Mouse (Mus musculus) lung, embryonic 16.5 days (tissue): Measurements from ENCODE around the gene Acly. TPM values are rescaled to one million over a fixed set of nuclear protein-coding genes. Genes with fewer than 3 reads are reported as not detected.

Experiments used
- ATAC-seq: fragments of 200-750 bp; cut with Nextera tagmentation; 2 replicates; pipeline ENCODE4 v1.8.0; 2017; ENCODE audit warnings: low read depth, mild to moderate bottlenecking, moderate library complexity
- H3K27ac ChIP-seq: fragments of 300-500 bp; sonication (generic); 2 replicates; pipeline ENCODE4 v1.5.1; 2014; ENCODE audit warnings: mild to moderate bottlenecking, control low read depth, low read length
- H3K27me3 ChIP-seq: fragments of 300-500 bp; sonication (generic); 2 replicates; pipeline ENCODE4 v1.6.1; 2014; ENCODE audit warnings: low read depth, low read length, mixed read lengths; ENCODE audit not compliant: control insufficient read depth, insufficient read depth
- H3K36me3 ChIP-seq: fragments of 300-500 bp; sonication (generic); 2 replicates; pipeline ENCODE4 v1.6.1; 2014; ENCODE audit warnings: low read length; ENCODE audit not compliant: control insufficient read depth, insufficient read depth
- H3K4me1 ChIP-seq: fragments of 300-500 bp; sonication (generic); replicated peaks from 2 replicates; pipeline ENCODE4 v1.6.1; 2014; ENCODE audit warnings: low read length, mixed read lengths; ENCODE audit not compliant: control insufficient read depth, insufficient read depth
- H3K4me2 ChIP-seq: fragments of 300-500 bp; sonication (generic); 2 replicates; pipeline ENCODE4 v1.6.1; 2014; ENCODE audit warnings: low read depth, low read length, control low read depth
- H3K4me3 ChIP-seq: fragments of 300-500 bp; sonication (generic); 2 replicates; pipeline ENCODE4 v1.5.1; 2014; ENCODE audit warnings: mild to moderate bottlenecking, low read length, control low read depth
- H3K9ac ChIP-seq: fragments of 300-500 bp; sonication (generic); 2 replicates; pipeline ENCODE4 v1.6.1; 2014; ENCODE audit warnings: low read length, control low read depth
- H3K9me3 ChIP-seq: fragments of 300-500 bp; sonication (generic); 2 replicates; pipeline ENCODE4 v1.6.1; 2016; ENCODE audit warnings: low read length; ENCODE audit not compliant: control insufficient read depth
- WGBS: fragments of 180-500 bp; shearing (Covaris S2); extraction: QIAGEN DNeasy Blood & Tissue Kit; methylation state at CpG from one replicate; pipeline ENCODE4 v1.1.7; 2014; 5-methylcytosine and 5-hydroxymethylcytosine counted together
- polyA plus RNA-seq: library from polyadenylated mRNA; unstranded; fragments of >200 nt; fragmentation: Nextera tagmentation; extraction: Ambion mirVana; gene quantifications from 2 replicates; pipeline ENCODE4 v1.2.1, GENCODE M21; 2015

Gene Acly
- polyA plus RNA-seq, 1 experiment from 2014 or later: 155 TPM

GRCm38 (mm10) chr11:100568692-100569091, 40.9 kb upstream of the Acly start:
- Histone ChIP-seq H3K27ac (no peak overlapping the region), H3K36me3 (no peaks in the 10 kb centered on the region), H3K27me3 (peaks cover 3% of the 10 kb centered on the region), H3K9ac (no peak overlapping the region), H3K4me1 (peaks cover 10% of the 10 kb centered on the region; the same call in 1 of the 2 replicates), H3K4me3 (no peak overlapping the region), H3K4me2 (no peak overlapping the region), H3K9me3 (no peaks in the 10 kb centered on the region)
- WGBS: 63% methylated on average over 8 of the region's 8 CpGs
- no peak for ATAC-seq

DNA sequence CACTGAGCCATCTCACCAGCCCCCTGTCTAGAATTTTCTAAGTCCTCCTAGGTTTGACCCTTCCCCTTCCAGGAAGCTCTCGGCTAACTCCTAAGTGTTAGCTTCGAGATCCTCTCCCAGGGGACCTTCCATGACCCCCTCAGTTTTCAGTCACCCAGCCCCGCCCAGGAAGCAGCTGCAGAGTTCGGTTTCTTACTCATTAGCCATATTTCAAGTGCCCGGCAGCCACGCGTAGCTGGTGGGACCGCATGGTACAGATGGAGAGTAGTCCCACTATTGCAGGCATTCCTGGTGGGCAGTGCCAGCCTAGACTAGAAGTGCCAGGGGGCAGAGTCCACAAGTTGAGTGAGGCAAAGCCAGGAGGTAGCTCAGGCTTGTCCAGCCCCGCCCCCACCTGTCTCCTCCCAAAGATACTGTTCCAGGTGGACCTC, 40.0 kb upstream of the Acly start:
- Histone ChIP-seq H3K27me3 (peaks cover 3% of the 10 kb centered on the region), H3K4me3 (no peak overlapping the region), H3K9me3 (no peaks in the 10 kb centered on the region), H3K4me2 (no peak overlapping the region), H3K27ac (no peak overlapping the region), H3K36me3 (no peaks in the 10 kb centered on the region), H3K4me1 (peaks cover 10% of the 10 kb centered on the region; the same call in 1 of the 2 replicates), H3K9ac (no peak overlapping the region)
- no peak for ATAC-seq
- WGBS: 30% methylated on average over 9 of the region's 9 CpGs

- Histone ChIP-seq H3K36me3 (no peaks in the 10 kb centered on the region), H3K4me1 (peaks cover 10% of the 10 kb centered on the region; the same call in 1 of the 2 replicates), H3K27me3 (peaks cover 3% of the 10 kb centered on the region), H3K27ac (no peak overlapping the region), H3K4me2 (no peak overlapping the region), H3K9ac (no peak overlapping the region), H3K4me3 (no peak overlapping the region), H3K9me3 (no peaks in the 10 kb centered on the region)
- 58% methylated on average over 5 of the region's 5 CpGs for WGBS
- no peak for ATAC-seq
Observed at GRCm38 (mm10) chr11:100567229-100567628, 39.4 kb upstream of the Acly start.

- Histone ChIP-seq H3K27me3 (no peaks in the 10 kb centered on the region), H3K27ac (no peak overlapping the region), H3K4me2 (no peak overlapping the region), H3K9me3 (no peaks in the 10 kb centered on the region), H3K4me1 (no peaks in the 10 kb centered on the region), H3K4me3 (no peak overlapping the region), H3K9ac (no peak overlapping the region), H3K36me3 (no peaks in the 10 kb centered on the region)
- WGBS: 90% methylated on average over 6 of the region's 6 CpGs
- no peak for ATAC-seq
Observed at GRCm38 (mm10) chr11:100564703-100565102, 36.9 kb upstream of the Acly start.

DNA sequence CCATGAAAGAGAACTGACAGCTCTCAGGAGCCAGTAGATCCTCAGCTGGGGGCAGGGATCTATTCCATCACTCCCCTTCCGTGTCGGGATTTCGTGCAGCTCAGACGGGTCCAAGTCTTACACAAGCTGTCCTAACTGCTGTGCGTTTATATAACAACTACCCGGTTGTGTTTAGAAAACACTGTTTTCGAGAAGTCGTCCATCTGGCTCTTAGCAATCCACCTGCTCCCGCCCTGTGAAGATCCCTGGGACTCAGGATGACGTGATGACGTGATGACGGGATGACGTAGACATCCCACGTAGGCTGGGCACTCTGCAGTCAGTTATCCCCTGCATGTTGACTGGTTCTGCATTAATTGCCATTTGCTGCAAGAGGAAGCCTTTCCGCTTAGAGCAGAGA, 36.5 kb upstream of the Acly start:
- H3K4me2 ChIP-seq: no peak overlapping the region
- no peaks in the 10 kb centered on the region for H3K4me1 ChIP-seq
- H3K27me3 ChIP-seq: no peaks in the 10 kb centered on the region
- 56% methylated on average over 15 of the region's 15 CpGs for WGBS
- no peak overlapping the region for H3K27ac ChIP-seq
- H3K9ac ChIP-seq: no peak overlapping the region
- no peak overlapping the region for H3K4me3 ChIP-seq
- ATAC-seq: no peak
- no peaks in the 10 kb centered on the region for H3K9me3 ChIP-seq
- no peaks in the 10 kb centered on the region for H3K36me3 ChIP-seq

DNA sequence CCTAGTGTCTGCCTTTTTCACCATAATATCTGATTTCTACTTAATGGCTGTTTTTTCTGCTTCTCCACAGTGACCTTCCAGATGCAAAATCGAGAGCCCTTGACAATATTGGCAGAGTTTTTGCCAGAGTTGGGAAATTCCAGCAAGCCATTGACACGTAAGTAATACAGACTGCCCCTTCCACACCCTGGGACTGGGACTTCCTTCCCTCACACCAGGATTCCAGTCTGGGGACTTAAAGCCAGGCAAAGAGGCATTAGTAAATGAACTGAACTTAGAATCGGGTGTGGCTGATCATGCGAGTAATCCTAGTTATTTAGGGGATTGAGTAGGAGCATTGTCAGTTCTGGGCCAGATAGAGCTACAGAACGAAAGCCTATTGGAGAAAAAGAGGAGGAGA, 33.9 kb upstream of the Acly start:
- H3K27me3 ChIP-seq: no peaks in the 10 kb centered on the region
- H3K9ac ChIP-seq: no peak overlapping the region
- H3K36me3 ChIP-seq: no peaks in the 10 kb centered on the region
- no peak for ATAC-seq
- H3K27ac ChIP-seq: no peak overlapping the region
- H3K4me3 ChIP-seq: no peak overlapping the region
- H3K4me1 ChIP-seq: no peaks in the 10 kb centered on the region
- no peak overlapping the region for H3K4me2 ChIP-seq
- 62% methylated on average over 5 of the region's 5 CpGs for WGBS
- no peaks in the 10 kb centered on the region for H3K9me3 ChIP-seq

GRCm38 (mm10) chr11:100559476-100559875, 31.7 kb upstream of the Acly start:
- H3K27ac ChIP-seq: no peak overlapping the region
- H3K4me3 ChIP-seq: no peak overlapping the region
- H3K9ac ChIP-seq: no peak overlapping the region
- WGBS: 32% methylated on average over 7 of the region's 7 CpGs
- H3K36me3 ChIP-seq: no peaks in the 10 kb centered on the region
- H3K27me3 ChIP-seq: no peaks in the 10 kb centered on the region
- no peak for ATAC-seq
- H3K4me2 ChIP-seq: no peak overlapping the region
- H3K4me1 ChIP-seq: no peaks in the 10 kb centered on the region
- no peaks in the 10 kb centered on the region for H3K9me3 ChIP-seq

DNA sequence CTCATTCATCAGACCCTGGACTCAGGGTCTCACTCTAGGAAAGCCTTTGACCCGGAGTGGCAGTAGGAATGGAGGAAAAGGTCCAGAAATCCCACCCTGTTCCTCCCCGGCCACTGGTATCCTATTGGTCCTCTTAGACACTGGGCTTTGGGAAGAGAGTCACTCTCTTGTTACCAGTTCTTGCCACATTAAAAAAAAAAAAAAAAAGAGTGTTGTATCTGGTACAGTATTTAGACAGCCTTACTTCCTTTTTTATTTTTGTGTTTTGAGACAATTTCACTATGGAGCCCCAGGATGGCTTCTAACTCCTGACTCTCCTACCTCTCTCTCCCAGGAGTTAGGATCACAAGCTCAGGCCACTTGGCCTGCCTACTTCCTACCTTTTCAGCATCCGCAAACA, 29.8 kb upstream of the Acly start:
- H3K27ac ChIP-seq: no peak overlapping the region
- no peak overlapping the region for H3K4me2 ChIP-seq
- no peaks in the 10 kb centered on the region for H3K36me3 ChIP-seq
- H3K4me1 ChIP-seq: no peaks in the 10 kb centered on the region
- no peaks in the 10 kb centered on the region for H3K27me3 ChIP-seq
- no peak for ATAC-seq
- H3K9me3 ChIP-seq: no peaks in the 10 kb centered on the region
- H3K9ac ChIP-seq: no peak overlapping the region
- H3K4me3 ChIP-seq: no peak overlapping the region
- 67% methylated on average over 3 of the region's 3 CpGs for WGBS

- 17% methylated on average over 11 of the region's 11 CpGs for WGBS
- Histone ChIP-seq H3K4me2 (peak overlapping the region; percentile 53), H3K27me3 (no peaks in the 10 kb centered on the region), H3K27ac (no peak overlapping the region), H3K4me1 (no peaks in the 10 kb centered on the region; the same call in 1 of the 2 replicates), H3K36me3 (no peaks in the 10 kb centered on the region), H3K9ac (peak overlapping the region; percentile 53), H3K9me3 (no peaks in the 10 kb centered on the region), H3K4me3 (peak overlapping the region; percentile 25)
- ATAC-seq: peak; percentile 81
Observed at GRCm38 (mm10) chr11:100555583-100555982, 27.8 kb upstream of the Acly start.

- Histone ChIP-seq H3K4me1 (no peaks in the 10 kb centered on the region; the same call in 1 of the 2 replicates), H3K4me3 (no peak overlapping the region), H3K27ac (no peak overlapping the region), H3K27me3 (no peaks in the 10 kb centered on the region), H3K9me3 (no peaks in the 10 kb centered on the region), H3K9ac (no peak overlapping the region), H3K4me2 (no peak overlapping the region), H3K36me3 (no peaks in the 10 kb centered on the region)
- ATAC-seq: peak; percentile 71
- 63% methylated on average over 4 of the region's 4 CpGs for WGBS
Observed at GRCm38 (mm10) chr11:100552842-100553241, 25.0 kb upstream of the Acly start.
